ENCODE assay signal across 13 mouse cellular contexts in genomic region chr13:4759965-4760364, GRCm38 (mm10).
"Had no signal": no experiment of that assay in that cellular context is flagged by ENCODE, and none has a peak within 500 bp of the region (broad histone marks: within the 10 kb centered on the region; RNA-seq: fewer than 3 reads in every experiment).

No protein-coding gene starts in this region.

- H3K27me3 ChIP-seq: midbrain, embryonic 12.5 days; midbrain, embryonic 15.5 days; neural tube, embryonic 12.5 days; stomach, embryonic 15.5 days had no signal

- H3K36me3 ChIP-seq: midbrain, embryonic 10.5 days; midbrain, embryonic 12.5 days; midbrain, embryonic 15.5 days; neural tube, embryonic 12.5 days; stomach, embryonic 15.5 days had no signal

- DNase-seq: lung, adult 18-20 months; lung, embryonic 14.5 days; lung, postnatal 10 days; lung, postnatal 4 days; right cerebral cortex, postnatal 14 days; thymus, adult 2 months; thymus, postnatal 25 days had no signal

- H3K4me3 ChIP-seq: midbrain, embryonic 10.5 days; midbrain, embryonic 12.5 days; midbrain, embryonic 15.5 days; neural tube, embryonic 12.5 days; stomach, embryonic 15.5 days had no signal

- H3K9me3 ChIP-seq: midbrain, embryonic 10.5 days; midbrain, embryonic 12.5 days; midbrain, embryonic 15.5 days; neural tube, embryonic 12.5 days; stomach, embryonic 15.5 days had no signal

- H3K4me1 ChIP-seq: midbrain, embryonic 10.5 days; midbrain, embryonic 12.5 days; midbrain, embryonic 15.5 days; neural tube, embryonic 12.5 days; stomach, embryonic 15.5 days had no signal

- H3K27ac ChIP-seq: midbrain, embryonic 10.5 days; midbrain, embryonic 12.5 days; midbrain, embryonic 15.5 days; neural tube, embryonic 12.5 days; stomach, embryonic 15.5 days; stomach, postnatal 0 days had no signal

- H3K9ac ChIP-seq: lung, embryonic 14.5 days; midbrain, embryonic 12.5 days; midbrain, embryonic 15.5 days; neural tube, embryonic 12.5 days; stomach, embryonic 15.5 days had no signal
